Mouse (Mus musculus): Measurements from ENCODE around the gene Trim41.

Gene Trim41

DNA sequence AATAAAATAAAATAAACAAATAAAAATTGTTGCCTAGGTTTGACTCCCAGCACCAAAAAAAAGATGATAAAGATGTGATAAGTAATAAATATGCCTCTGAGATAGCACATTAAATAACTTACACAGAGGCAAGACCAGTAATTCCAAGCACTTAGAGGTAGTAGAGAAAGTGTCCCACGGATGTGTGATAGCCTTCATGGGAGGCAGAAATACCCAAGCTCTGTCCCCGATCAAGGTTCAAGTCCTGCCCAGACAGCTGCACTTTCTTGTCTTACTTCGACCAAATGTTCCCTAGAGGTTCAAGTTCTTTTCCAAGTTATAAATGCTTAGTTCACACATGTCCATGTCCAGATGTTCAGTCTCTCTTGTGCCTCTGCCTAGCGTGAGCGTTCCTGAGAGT, 27.9 kb downstream of the Trim41 start:
- DNase-seq, result no peak

DNA sequence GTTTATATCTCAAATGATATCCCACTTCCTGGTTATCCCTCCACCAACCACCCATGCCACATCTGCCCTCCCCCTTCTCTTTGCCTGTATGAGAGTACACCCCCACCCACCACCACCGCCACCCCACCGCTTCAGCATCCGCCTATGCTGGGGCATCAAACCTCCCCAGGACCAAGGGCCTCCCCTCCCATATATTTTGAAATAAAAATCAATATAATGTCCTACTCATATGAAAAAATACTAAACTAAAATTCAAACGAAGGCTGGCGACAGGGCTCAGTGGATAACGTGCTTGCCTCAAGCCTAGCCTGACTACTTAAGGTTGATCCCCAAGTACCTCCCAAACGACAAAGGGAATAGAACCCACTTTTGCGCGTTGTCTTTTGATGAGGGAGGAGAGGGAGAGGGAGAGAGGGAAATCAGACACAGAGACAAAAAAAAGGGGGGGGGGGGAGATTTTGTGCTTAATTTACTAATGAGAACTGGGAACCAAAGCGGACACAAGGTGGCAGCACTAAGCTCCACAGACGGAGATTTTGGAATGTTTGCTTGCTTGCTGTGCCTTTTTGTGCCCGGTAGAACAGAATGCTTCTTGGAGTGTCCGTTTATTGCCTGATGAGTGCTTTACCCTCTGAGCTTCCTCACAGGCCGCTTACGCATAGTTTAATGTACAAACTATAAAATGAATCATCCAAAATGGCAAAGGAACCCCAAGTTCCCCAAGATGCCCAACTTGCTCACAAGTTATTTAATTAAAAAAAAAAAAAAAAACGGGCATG, 28.7 kb downstream of the Trim41 start:
- peak; percentile 87 for DNase-seq

- DNase-seq, result peak; percentile 49
These were observed 29.5 kb downstream of the Trim41 start for GRCm38 (mm10) chr11:48787455-48788211.

GRCm38 (mm10) chr11:48782243-48782642, 34.9 kb downstream of the Trim41 start:
- no peak for DNase-seq

GRCm38 (mm10) chr11:48779450-48779849, 37.7 kb downstream of the Trim41 start:
- DNase-seq, result peak; percentile 56

DNA sequence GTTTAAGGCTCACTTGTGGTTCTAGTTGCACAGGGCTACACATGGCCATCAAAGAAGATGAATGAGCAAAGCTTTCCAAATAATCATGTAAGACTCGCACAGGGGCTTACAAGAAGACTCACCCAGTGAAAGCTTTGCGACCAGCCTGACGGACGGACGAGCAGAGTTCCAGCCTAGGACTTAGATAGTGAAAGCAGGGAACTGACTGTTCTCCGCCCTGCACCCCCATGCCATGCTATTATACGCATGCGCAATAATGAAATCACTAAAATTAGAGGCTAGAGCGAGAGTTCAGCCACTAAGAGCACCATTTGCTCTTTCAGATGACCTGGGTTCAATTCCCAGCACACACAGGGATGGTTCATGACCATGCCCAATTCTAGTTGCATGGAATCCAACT, 39.9 kb downstream of the Trim41 start:
- no peak for DNase-seq

- DNase-seq, result no peak
These were observed 40.5 kb downstream of the Trim41 start for GRCm38 (mm10) chr11:48776664-48777063.

DNA sequence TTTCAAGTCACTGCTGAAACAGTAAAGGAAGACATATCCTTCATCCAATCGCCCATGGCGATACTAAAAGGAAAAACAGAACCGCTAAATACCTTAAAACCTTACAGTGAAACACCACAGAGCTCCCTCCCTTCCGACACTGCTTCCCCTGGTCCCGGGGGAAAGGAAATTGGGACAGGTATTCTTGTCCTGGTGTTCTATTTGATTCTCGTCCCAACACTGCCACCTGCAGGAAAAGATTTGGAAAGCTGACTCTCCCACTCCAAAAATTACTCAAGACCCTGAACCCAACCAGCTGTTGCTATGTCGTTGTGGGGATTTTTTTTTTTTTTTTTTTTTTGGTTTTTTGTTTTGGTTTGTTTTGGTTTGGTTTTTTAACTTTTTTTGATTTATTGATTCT, 41.7 kb downstream of the Trim41 start:
- peak; percentile 72 for DNase-seq

- DNase-seq, result peak; percentile 60
These were observed 42.5 kb downstream of the Trim41 start for GRCm38 (mm10) chr11:48774443-48775298.

- peak; percentile 28 for DNase-seq
These were observed 45.5 kb downstream of the Trim41 start for GRCm38 (mm10) chr11:48771691-48772090.

- DNase-seq, result no peak
These were observed 49.8 kb downstream of the Trim41 start for GRCm38 (mm10) chr11:48767195-48767876.

GRCm38 (mm10) chr11:48764119-48764518, 53.0 kb downstream of the Trim41 start:
- no peak for DNase-seq

GRCm38 (mm10) chr11:48759021-48759420, 58.1 kb downstream of the Trim41 start:
- no peak for DNase-seq

Measured in kidney, adult 9 months (tissue).